Mouse (Mus musculus) liver, embryonic 14.5 days (tissue): ENCODE measurements at regions not wholly inside any gene's neighbourhood (a gene's known extent, or its start where the extent isn't known, plus 50 kb on each side); places are given as distances from the start of the nearest gene placed in this dataset.

Experiments
- CTCF ChIP-seq: IDR thresholded peaks from 2 replicates; pipeline ENCODE4 v1.5.1; 2016; ENCODE audit warnings: antibody characterized with exemption, low read depth, control low read depth
- EP300 ChIP-seq: IDR thresholded peaks from 2 replicates; pipeline ENCODE4 v1.6.1; 2016; ENCODE audit warnings: antibody characterized with exemption, low read depth

DNA sequence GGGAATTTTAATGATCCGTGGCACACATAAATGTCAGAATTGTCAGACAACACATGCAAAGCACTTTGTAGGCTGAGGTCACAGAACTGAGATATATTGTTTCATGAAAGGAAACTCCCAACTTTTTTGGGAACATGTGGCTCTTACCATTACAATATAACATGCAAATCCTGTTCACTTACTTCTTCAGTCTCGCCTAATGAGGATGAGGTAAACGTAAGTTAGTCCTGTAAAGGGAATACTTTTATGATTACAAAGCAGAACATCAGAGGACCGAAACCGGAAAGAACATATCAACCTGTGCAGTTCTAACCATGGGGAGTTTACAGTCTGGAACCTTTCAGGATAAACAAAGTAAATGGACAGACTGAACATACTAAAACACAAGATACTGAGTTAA, 520.1 kb upstream of the Tmprss15 start:
- no peak for TF ChIP-seq CTCF
- TF ChIP-seq EP300 = no peak
